Mouse (Mus musculus): Measurements from ENCODE around the gene Scyl2. TPM values are rescaled to one million over a fixed set of nuclear protein-coding genes. Genes with fewer than 3 reads are reported as not detected.

Scyl2 gene
- 34.4 to 39.5 TPM (median 36.2 TPM) in 4 replicates for total RNA-seq (2023)

DNA sequence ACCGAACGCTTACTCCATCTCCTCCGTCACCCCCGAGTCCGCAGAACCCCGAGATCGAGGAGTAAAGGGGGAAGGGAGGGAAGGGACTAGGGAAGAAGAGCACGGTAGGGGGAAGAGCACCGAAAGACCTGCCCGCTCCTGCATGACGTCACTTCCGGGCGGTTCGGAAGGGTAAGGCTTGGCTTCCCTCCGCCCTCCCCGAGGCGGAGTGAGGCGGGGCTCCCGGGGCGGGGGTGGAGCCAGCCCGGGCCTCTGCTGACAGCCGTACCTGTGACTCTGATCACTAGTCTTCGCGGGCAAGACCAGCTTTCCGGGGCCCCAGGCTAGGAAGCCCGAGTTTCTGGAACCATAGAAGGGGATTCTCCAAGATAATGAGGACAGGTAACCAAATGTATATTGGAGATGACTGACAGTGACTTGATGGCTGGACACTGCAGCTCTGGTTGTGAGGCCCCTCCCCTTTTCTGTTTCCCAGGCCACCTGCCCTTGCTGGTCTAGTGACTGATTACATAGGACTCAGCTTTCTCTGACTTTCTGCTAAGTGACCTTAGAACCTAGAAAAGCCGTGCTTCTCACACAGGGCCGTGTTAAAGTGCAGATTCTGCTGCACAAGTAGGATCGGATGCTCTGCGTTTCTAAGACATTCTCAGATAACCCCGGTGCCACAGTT lies at the start of gene Scyl2:
Scyl2 (minus strand) TSS at position 147 of the 670 bp plus-strand sequence.

DNA sequence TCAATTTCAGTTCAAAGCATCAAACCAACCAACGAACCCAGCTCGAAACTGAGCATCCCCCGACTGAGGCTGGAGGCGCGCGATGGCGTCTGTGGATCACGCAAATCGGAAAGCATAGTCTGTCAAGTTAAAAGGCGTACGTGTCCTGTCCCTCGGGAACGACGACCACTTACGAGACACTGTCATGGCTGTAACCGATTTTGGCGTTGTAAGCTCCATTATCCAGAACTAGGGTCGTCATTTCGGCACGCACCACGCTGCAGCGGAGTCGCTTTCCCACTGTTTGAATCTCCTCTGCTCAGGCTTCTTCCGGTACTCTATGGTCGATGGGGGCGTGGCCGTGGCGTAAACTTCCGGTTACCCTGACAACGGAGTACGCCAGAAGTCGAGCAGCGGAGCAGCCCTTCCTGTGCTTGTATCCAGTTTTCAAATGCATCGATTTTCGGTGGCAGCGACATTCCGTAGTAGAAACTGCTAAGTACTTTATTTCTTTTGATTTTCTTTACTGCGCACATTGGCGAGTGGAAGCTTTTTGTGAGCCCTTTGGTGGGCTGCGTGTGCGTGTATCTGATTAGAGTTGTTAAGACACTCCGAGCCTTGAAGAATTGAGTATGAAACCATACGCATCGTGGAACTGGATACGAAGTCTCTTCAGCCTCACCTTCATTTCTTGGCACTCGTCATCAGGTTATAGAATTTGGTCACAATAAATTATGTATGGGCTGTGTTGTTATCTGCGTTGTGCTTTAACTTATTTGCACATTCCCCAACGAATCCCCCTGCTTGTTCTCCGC lies 46.1 kb upstream of the Scyl2 start, which contains the start of gene Actr6:
Actr6 (minus strand) TSS at position 295 of the 794 bp plus-strand sequence.

DNA sequence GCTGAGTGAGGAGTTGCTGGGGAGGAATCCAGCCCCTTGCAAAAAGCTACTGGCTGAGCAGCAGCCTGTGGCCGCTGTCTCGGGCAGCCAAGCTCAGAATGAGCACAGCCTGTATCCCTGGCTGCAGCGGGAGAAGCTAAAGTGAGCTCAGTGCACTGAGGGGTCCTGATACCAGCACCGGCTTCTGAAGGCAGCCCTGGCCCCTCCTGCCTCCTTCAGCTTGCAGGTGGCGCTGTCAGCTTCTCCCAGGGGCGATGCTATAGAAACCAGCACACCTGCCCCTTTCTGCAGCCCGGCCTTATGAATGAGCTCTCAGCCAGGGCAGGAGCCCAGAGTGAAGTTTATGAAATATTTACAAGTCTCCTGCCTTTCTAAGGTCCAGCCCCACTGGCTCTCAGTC lies 65.0 kb downstream of the Scyl2 start, which contains the start of gene Slc17a8:
Slc17a8 (minus strand) TSS at position 125 of the 400 bp plus-strand sequence.

Other genes starting within 250 kb of the Scyl2 start
- gene Gas2l3, start 242.3 kb downstream of the Scyl2 start, total RNA-seq (2023) = 1.6 to 3.0 TPM (median 2.2 TPM) in 4 replicates
- gene Nr1h4, start 152.7 kb downstream of the Scyl2 start, total RNA-seq (2023) = not detected in 4 replicates
- gene Slc17a8, start 65.0 kb downstream of the Scyl2 start, total RNA-seq (2023) = 0.17 TPM in 1 of 4 replicates, not detected in the others
- 14.6 to 21.3 TPM (median 18.0 TPM) in 4 replicates for gene Actr6, start 46.0 kb upstream of the Scyl2 start, total RNA-seq (2023)
- gene Uhrf1bp1l, start 58.7 kb upstream of the Scyl2 start, total RNA-seq (2023) = 56.2 to 65.6 TPM (median 61.4 TPM) in 4 replicates
- gene Anks1b, start 187.2 kb upstream of the Scyl2 start, total RNA-seq (2023) = not detected in 4 replicates

All from B cell, adult 62 days (primary cell).